Mouse (Mus musculus) liver, embryonic 14.5 days (tissue): ENCODE data around the gene Mical3. TPM values are rescaled to one million over a fixed set of nuclear protein-coding genes. Genes with fewer than 3 reads are reported as not detected.
A peak's percentile ranks its signal among the peaks of the same experiment; 100 is the strongest.

Source experiments
- ATAC-seq: fragments of 200-750 bp; cut with Nextera tagmentation; 2 replicates; pipeline ENCODE4 v1.8.0; 2017; ENCODE audit warnings: moderate number of reproducible peaks, mild to moderate bottlenecking, moderate library complexity; ENCODE audit not compliant: insufficient read depth
- DNase-seq, 3 experiments: peaks; one replicate each; pipeline ENCODE4 v3.0.0-alpha.2; 2012 to 2013; ENCODE audit warnings: low read depth in 3 of 3, low spot score in 3 of 3
- H3K27ac ChIP-seq: fragments of 300-500 bp; sonication (generic); 2 replicates; pipeline ENCODE4 v1.5.1; 2014; ENCODE audit warnings: moderate library complexity, mild to moderate bottlenecking, control low read depth, inconsistent platforms
- H3K27me3 ChIP-seq: fragments of 300-500 bp; sonication (generic); 2 replicates; pipeline ENCODE4 v1.6.1; 2014; ENCODE audit warnings: mild to moderate bottlenecking, low read length, moderate library complexity; ENCODE audit not compliant: control insufficient read depth, insufficient read depth
- H3K36me3 ChIP-seq: fragments of 300-500 bp; sonication (generic); replicated peaks from 2 replicates; pipeline ENCODE4 v1.6.1; 2014; ENCODE audit warnings: low read depth; ENCODE audit not compliant: control insufficient read depth, insufficient read depth
- H3K4me1 ChIP-seq, 2 experiments: fragments of 200-500 bp in 1 of 2; fragments of 300-500 bp in 1 of 2; sonication (generic) in 1 of 2; replicated peaks; 2 replicates each; pipeline ENCODE4 v1.6.1; 2012 to 2014; ENCODE audit warnings: antibody characterized with exemption in 1 of 2, inconsistent platforms in 1 of 2, low read length in 1 of 2; ENCODE audit not compliant: control insufficient read depth in 2 of 2, insufficient read depth in 2 of 2
- H3K4me2 ChIP-seq: fragments of 300-500 bp; sonication (generic); 2 replicates; pipeline ENCODE4 v1.6.1; 2014; ENCODE audit warnings: low read depth, mild to moderate bottlenecking, control low read depth, moderate library complexity
- H3K4me3 ChIP-seq, 2 experiments: fragments of 200-500 bp in 1 of 2; fragments of 300-500 bp in 1 of 2; sonication (generic) in 1 of 2; 2 replicates each; pipeline ENCODE4 v1.5.1; 2012 to 2014; ENCODE audit warnings: low read depth in 2 of 2, low read length in 2 of 2, mild to moderate bottlenecking in 2 of 2, control low read depth in 1 of 2, inconsistent platforms in 1 of 2, moderate library complexity in 1 of 2; ENCODE audit not compliant: insufficient read depth in 1 of 2
- H3K9ac ChIP-seq: fragments of 300-500 bp; sonication (generic); replicated peaks from 2 replicates; pipeline ENCODE4 v1.6.1; 2014; ENCODE audit warnings: mild to moderate bottlenecking, control low read depth, moderate library complexity
- H3K9me3 ChIP-seq: fragments of 300-500 bp; sonication (generic); 2 replicates; pipeline ENCODE4 v1.6.1; 2016; ENCODE audit warnings: low read length, mixed read lengths; ENCODE audit not compliant: control insufficient read depth
- CTCF ChIP-seq: IDR thresholded peaks from 2 replicates; pipeline ENCODE4 v1.5.1; 2016; ENCODE audit warnings: antibody characterized with exemption, low read depth, control low read depth
- EP300 ChIP-seq: IDR thresholded peaks from 2 replicates; pipeline ENCODE4 v1.6.1; 2016; ENCODE audit warnings: antibody characterized with exemption, low read depth
- WGBS: fragments of 180-500 bp; shearing (Covaris S2); extraction: QIAGEN DNeasy Blood & Tissue Kit; methylation state at CpG from one replicate; pipeline ENCODE4 v1.1.7; 2014; ENCODE audit not compliant: insufficient replicate concordance; 5-methylcytosine and 5-hydroxymethylcytosine counted together
- polyA plus RNA-seq, 2 experiments: library from polyadenylated mRNA; depleted of rRNA in 1 of 2; stranded (reverse) in 1 of 2; unstranded in 1 of 2; fragments of >200 nt; fragmentation: Nextera tagmentation in 1 of 2; extraction: Ambion mirVana in 1 of 2; gene quantifications; 2 replicates each; pipeline versions ENCODE4 v1.2.1 to v1.2.3; 2012 to 2014

Mical3 gene
- polyA plus RNA-seq, 2 experiments, result 8.1 to 9.4 TPM

- Histone ChIP-seq H3K27ac (no peak overlapping the region), H3K9ac (no peak overlapping the region), H3K4me1 (peaks cover 23 to 28% of the 10 kb centered on the region in 2 experiments), H3K4me3 (no peak overlapping the region), H3K36me3 (peaks cover 12% of the 10 kb centered on the region), H3K4me2 (no peak overlapping the region), H3K27me3 (no peaks in the 10 kb centered on the region), H3K9me3 (no peaks in the 10 kb centered on the region)
- no peak for TF ChIP-seq EP300
- no peak for TF ChIP-seq CTCF
- ATAC-seq (no peak), DNase-seq (no peak)
- WGBS, result 87% methylated on average over 6 of the region's 6 CpGs
Observed at GRCm38 (mm10) chr6:120952475-120952874, 178.3 kb downstream of the Mical3 start.

- ATAC-seq (no peak), DNase-seq (no peak)
- no peaks in the 10 kb centered on the region for H3K27me3 ChIP-seq
- H3K27ac ChIP-seq, result no peak overlapping the region
- no peak for TF ChIP-seq CTCF
- no peak for TF ChIP-seq EP300
- no peak overlapping the region for H3K4me2 ChIP-seq
- no peak overlapping the region for H3K9ac ChIP-seq
- H3K4me3 ChIP-seq, result no peak overlapping the region
- H3K9me3 ChIP-seq, result no peaks in the 10 kb centered on the region
- 87% methylated on average over 6 of the region's 6 CpGs for WGBS
- H3K36me3 ChIP-seq, result peaks cover 12% of the 10 kb centered on the region
- peaks cover 12 to 17% of the 10 kb centered on the region in 2 experiments for H3K4me1 ChIP-seq
Observed at GRCm38 (mm10) chr6:120951311-120951710, 179.5 kb downstream of the Mical3 start.

- no peak overlapping the region for H3K4me3 ChIP-seq
- H3K9ac ChIP-seq, result no peak overlapping the region
- ATAC-seq (no peak), DNase-seq (no peak)
- H3K4me1 ChIP-seq, result peaks cover 0 to 5% of the 10 kb centered on the region in 2 experiments; a peak in 3 of 4 replicates
- WGBS, result 81% methylated on average over 9 of the region's 9 CpGs
- H3K9me3 ChIP-seq, result no peaks in the 10 kb centered on the region
- H3K27me3 ChIP-seq, result no peaks in the 10 kb centered on the region
- TF ChIP-seq CTCF (no peak), EP300 (no peak)
- peaks cover 8% of the 10 kb centered on the region for H3K36me3 ChIP-seq
- H3K27ac ChIP-seq, result no peak overlapping the region
- no peak overlapping the region for H3K4me2 ChIP-seq
Observed at GRCm38 (mm10) chr6:120945510-120945909, 185.3 kb downstream of the Mical3 start.

DNA sequence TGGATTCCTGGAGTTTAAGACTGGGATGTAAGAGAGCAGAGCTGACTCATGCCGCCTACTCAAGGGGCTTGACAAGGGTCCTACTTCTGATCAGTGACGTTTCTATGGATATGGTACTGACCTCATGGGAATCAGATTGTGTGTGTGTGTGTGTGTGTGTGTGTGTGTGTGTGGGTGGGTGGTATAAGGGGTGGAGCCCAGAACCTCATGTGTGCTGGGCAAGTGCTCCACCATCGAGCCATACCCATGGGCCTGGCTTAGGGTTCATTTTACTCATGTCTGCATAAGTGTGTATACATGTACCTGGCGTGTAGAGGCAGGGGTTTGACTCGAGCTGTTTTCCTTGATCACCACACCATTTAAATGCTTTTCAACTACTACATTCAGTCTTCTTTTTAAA is 186.8 kb downstream of the Mical3 start:
- ATAC-seq, result 0 out of 2 replicates have a peak, but pooled peaks have one; percentile 28
- no peaks in the 10 kb centered on the region; the same call in none of the 2 replicates for H3K36me3 ChIP-seq

GRCm38 (mm10) chr6:120943551-120943950 is 187.2 kb downstream of the Mical3 start:
- WGBS, result 42% methylated on average over 10 of the region's 10 CpGs
- Histone ChIP-seq H3K36me3 (no peaks in the 10 kb centered on the region; the same call in none of the 2 replicates), H3K4me3 (no peak overlapping the region), H3K9ac (no peak overlapping the region), H3K4me2 (no peak overlapping the region), H3K9me3 (no peaks in the 10 kb centered on the region), H3K27me3 (no peaks in the 10 kb centered on the region), H3K4me1 (peaks cover 0 to 5% of the 10 kb centered on the region in 2 experiments; a peak in 3 of 4 replicates), H3K27ac (no peak overlapping the region)
- no peak for DNase-seq
- TF ChIP-seq EP300, result no peak
- TF ChIP-seq CTCF, result no peak
- peak; percentile 58 for ATAC-seq

More for the DNA sequence above, 186.8 kb downstream of the Mical3 start:
- no peak overlapping the region for H3K4me3 ChIP-seq
- WGBS, result 76% methylated on average over 5 of the region's 5 CpGs
- no peak overlapping the region for H3K4me2 ChIP-seq
- TF ChIP-seq CTCF, result no peak
- TF ChIP-seq EP300, result no peak
- DNase-seq, result no peak
- no peaks in the 10 kb centered on the region for H3K27me3 ChIP-seq
- H3K27ac ChIP-seq, result no peak overlapping the region
- H3K9ac ChIP-seq, result no peak overlapping the region
- H3K9me3 ChIP-seq, result no peaks in the 10 kb centered on the region
- peaks cover 0 to 5% of the 10 kb centered on the region in 2 experiments; a peak in 3 of 4 replicates for H3K4me1 ChIP-seq
